Mouse (Mus musculus) B cell, adult 2 months (primary cell): ENCODE measurements around the gene Gpr108.
A peak's percentile ranks its signal among the peaks of the same experiment; 100 is the strongest.

ENCODE experiments used
- DNase-seq, 2 experiments: peaks; one replicate each; pipeline ENCODE4 v3.0.0; 2022

The Gpr108 gene

GRCm38 (mm10) chr17:57243650-57244370 is 4.4 kb downstream of the Gpr108 start:
- no peak for DNase-seq

DNA sequence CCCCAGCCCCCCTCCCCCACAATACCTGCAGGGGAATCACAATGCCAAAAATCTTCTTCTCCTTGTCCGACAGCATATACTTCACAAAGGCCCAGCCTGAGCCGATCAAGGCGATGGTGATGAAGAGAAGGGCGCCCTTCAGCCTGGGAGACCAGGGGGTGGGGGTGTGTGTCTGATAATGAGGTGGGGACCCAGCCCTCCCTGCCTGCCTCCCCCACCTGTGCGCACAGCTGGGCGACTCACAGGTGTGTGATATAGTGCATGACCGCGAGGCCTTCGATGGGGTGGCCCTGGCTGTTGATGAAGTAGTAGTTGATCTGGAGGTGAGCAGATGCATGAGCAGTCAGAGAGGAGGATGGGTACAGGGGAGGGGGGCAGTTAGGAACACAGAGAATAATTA is 11.1 kb downstream of the Gpr108 start:
- DNase-seq: no peak

GRCm38 (mm10) chr17:57235803-57236202 is 12.4 kb downstream of the Gpr108 start:
- DNase-seq: no peak

- DNase-seq: no peak
Observed at GRCm38 (mm10) chr17:57234254-57234928, 13.9 kb downstream of the Gpr108 start.

DNA sequence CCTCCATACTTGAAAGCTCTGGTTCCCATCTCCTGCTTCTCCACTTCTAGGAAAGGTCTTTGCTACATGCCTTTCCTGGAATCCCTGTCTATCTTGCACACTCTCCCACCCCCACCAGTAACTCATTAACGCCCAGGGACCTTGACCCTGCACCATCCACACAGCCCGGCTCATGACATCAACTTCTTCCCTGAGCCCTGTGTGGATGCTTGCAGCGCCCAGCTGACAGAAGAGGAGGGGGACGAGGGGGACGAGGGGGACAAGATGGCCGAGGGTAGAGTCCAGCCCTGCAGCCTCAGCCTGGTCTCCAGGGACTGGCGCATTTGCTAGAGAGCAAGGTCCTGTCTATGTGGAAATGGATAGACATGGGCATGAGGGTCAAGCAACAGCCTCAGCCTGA is 15.2 kb downstream of the Gpr108 start:
- no peak for DNase-seq

- no peak for DNase-seq
Observed at GRCm38 (mm10) chr17:57232200-57232599, 16.0 kb downstream of the Gpr108 start.

- no peak for DNase-seq
Observed at GRCm38 (mm10) chr17:57231321-57231771, 16.9 kb downstream of the Gpr108 start.

DNA sequence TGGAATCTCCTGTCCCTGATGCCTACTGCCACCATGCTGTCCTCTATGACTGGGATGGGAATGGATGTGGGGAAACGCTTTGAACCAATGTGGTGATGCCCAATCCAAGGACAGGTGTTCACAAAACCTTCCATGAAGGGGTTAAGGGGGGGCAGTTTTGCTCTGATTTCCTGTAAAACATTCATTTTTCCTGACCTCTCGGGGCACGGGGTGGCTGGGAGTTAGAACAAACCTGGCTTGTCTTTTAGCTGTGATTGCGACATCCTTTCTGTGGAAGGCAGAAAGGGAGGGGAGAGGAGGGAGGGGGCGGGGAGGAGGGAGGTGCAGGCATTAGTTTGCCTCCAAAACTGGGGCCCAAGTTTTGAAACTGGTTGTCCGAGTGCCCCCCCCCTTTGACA is 17.5 kb downstream of the Gpr108 start:
- DNase-seq: no peak

GRCm38 (mm10) chr17:57229851-57230727 is 18.2 kb downstream of the Gpr108 start:
- DNase-seq: peak; percentile 25 to 26

GRCm38 (mm10) chr17:57228873-57229272 is 19.4 kb downstream of the Gpr108 start:
- no peak for DNase-seq

- no peak for DNase-seq
Observed at GRCm38 (mm10) chr17:57228014-57228413, 20.2 kb downstream of the Gpr108 start, which contains the start of gene C3. Gene C3 (minus strand): TSS chr17:57228136.

DNA sequence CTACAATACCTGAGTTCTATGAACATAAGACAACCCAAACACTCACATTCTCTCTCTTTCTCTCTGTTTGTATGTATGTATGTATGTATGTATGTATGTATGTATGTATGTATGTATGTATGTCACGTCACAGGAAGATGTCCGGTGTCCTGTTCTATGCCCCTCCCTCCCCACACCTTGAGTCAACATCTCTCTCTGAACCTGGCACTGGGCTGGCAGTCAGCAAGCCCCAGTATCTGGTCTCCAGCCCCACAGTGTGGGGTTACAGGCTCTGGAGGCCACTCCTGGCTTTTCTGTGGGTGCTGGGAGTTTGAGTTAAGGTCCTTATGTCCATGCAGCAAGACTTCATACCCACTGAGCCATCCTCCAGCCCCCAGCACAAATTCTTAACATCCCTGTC is 20.8 kb downstream of the Gpr108 start:
- no peak for DNase-seq

- DNase-seq: peak in 1 of 2 experiments; percentile 15
Observed at GRCm38 (mm10) chr17:57223313-57223712, 24.9 kb downstream of the Gpr108 start.

GRCm38 (mm10) chr17:57221911-57222310 is 26.3 kb downstream of the Gpr108 start:
- DNase-seq: no peak

DNA sequence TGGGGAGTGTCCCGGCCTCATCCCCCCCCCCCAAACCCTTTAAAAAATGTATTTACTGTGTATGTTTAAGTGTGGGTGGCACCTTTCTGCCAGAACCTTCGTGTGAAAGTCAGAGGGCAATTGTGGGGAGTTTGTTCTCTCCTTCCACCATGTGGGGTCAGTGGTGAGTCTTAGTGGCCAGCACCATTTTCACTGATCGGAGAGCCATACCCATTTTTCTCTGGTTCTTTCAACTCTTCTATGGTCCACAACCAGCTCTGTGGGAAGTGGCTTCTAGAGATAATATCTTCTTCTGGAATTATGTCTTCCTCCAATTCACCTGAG is 28.4 kb downstream of the Gpr108 start:
- DNase-seq: peak; percentile 55 to 62

DNA sequence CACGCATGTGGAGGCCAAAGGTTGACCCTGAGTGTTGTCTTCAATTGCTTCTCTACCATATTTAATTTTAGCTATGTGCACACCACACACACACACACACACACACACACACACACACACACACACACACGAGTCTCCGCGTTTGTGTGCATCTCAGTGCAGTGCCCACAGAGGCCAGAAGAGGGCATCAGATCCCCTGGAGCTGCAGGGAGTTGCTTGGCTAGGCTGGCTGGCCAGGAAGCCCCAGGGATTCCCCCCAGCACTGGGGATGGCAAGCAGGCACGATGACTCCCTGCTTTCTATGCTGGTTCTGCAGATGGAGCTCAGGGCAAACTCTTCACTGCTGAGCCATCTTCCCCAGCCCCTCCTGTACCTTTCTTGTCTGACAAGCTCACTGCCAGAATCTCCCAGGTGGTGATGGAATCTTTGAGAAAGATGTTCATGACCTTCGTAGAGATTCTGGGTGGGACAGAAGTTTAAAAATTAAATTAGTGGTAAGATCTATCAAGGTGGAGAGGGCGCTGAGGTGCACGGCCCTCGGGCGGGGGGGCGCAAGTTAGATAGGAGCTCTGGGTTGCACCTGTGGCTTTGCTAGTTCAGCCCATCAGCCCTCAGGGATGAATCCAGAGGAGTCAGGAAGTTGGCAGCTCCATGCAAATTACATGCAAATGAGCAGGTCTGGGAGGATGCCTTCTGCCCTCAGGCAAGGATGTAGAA is 28.9 kb downstream of the Gpr108 start:
- DNase-seq: peak; percentile 89

DNA sequence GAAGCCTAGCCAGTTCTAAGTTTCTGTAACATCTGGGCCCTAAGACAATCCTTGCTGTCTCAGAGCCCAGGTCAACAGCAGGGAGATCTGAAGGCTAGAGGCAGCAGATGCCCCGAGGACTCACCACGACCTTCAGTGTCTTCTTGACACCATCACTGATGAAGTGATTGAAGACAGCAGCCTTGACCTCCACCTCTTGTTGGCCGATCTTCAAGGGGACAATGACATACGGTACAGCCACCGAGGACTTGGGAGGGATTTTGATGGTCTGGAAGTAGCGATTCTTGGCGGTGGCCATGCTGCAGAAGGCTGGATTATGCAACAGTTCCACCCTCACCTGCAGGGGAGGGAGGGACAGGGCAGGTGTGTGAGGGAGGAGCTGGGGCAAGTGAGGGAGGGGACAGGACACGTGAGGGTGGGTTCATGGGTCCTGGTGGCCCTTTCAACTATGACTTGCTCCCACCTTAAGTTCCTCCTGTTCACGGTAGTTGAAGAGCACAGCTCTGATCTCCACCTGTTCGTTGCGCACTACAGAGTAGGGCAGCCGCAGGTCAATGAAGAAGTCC is 29.8 kb downstream of the Gpr108 start:
- DNase-seq: no peak

- DNase-seq: no peak
Observed at GRCm38 (mm10) chr17:57214676-57215387, 33.4 kb downstream of the Gpr108 start.

- no peak for DNase-seq
Observed at GRCm38 (mm10) chr17:57211501-57211900, 36.7 kb downstream of the Gpr108 start.

GRCm38 (mm10) chr17:57209330-57209729 is 38.9 kb downstream of the Gpr108 start:
- DNase-seq: peak; percentile 13 to 21

GRCm38 (mm10) chr17:57207938-57208337 is 40.3 kb downstream of the Gpr108 start:
- DNase-seq: no peak
